Mouse (Mus musculus) midbrain, embryonic 11.5 days (tissue): Measurements from ENCODE around the gene Zfp641. TPM values are rescaled to one million over a fixed set of nuclear protein-coding genes. Genes with fewer than 3 reads are reported as not detected.
A peak's percentile ranks its signal among the peaks of the same experiment; 100 is the strongest.

Source experiments
- ATAC-seq: fragments of 200-750 bp; cut with Nextera tagmentation; 2 replicates; pipeline ENCODE4 v1.8.0; 2017; ENCODE audit warnings: moderate TSS enrichment, moderate library complexity; ENCODE audit not compliant: low FRiP score
- DNase-seq: peaks from one replicate; pipeline ENCODE4 v3.0.0; 2015; ENCODE audit warnings: low spot score; ENCODE audit errors: missing footprints
- H3K27ac ChIP-seq: fragments of 300-500 bp; sonication (generic); 2 replicates; pipeline ENCODE4 v1.5.1; 2014; ENCODE audit warnings: low read depth, low read length
- H3K27me3 ChIP-seq: fragments of 300-500 bp; sonication (generic); 2 replicates; pipeline ENCODE4 v1.6.1; 2014; ENCODE audit warnings: mild to moderate bottlenecking, low read length, moderate library complexity, mixed read lengths; ENCODE audit not compliant: control insufficient read depth, insufficient read depth
- H3K36me3 ChIP-seq: fragments of 300-500 bp; sonication (generic); 2 replicates; pipeline ENCODE4 v1.6.1; 2014; ENCODE audit warnings: mild to moderate bottlenecking, low read length, moderate library complexity, mixed read lengths; ENCODE audit not compliant: control insufficient read depth, insufficient read depth
- H3K4me1 ChIP-seq: fragments of 300-500 bp; sonication (generic); 2 replicates; pipeline ENCODE4 v1.6.1; 2014; ENCODE audit warnings: low read length; ENCODE audit not compliant: control insufficient read depth, insufficient read depth
- H3K4me2 ChIP-seq: fragments of 300-500 bp; sonication (generic); 2 replicates; pipeline ENCODE4 v1.6.1; 2014; ENCODE audit warnings: mild to moderate bottlenecking, moderate library complexity
- H3K4me3 ChIP-seq: fragments of 300-500 bp; sonication (generic); 2 replicates; pipeline ENCODE4 v1.5.1; 2014; ENCODE audit warnings: low read depth, low read length
- H3K9ac ChIP-seq: fragments of 300-500 bp; sonication (generic); 2 replicates; pipeline ENCODE4 v1.6.1; 2014; ENCODE audit warnings: low read length
- H3K9me3 ChIP-seq: fragments of 300-500 bp; sonication (generic); 2 replicates; pipeline ENCODE4 v1.6.1; 2016; ENCODE audit warnings: low read length; ENCODE audit not compliant: control insufficient read depth
- WGBS: fragments of 180-500 bp; shearing (Covaris S2); extraction: QIAGEN DNeasy Blood & Tissue Kit; methylation state at CpG from one replicate; pipeline ENCODE4 v1.1.7; 2014; 5-methylcytosine and 5-hydroxymethylcytosine counted together
- polyA plus RNA-seq: library from polyadenylated mRNA; unstranded; fragments of >200 nt; fragmentation: Nextera tagmentation; extraction: Ambion mirVana; gene quantifications from 2 replicates; pipeline ENCODE4 v1.2.1, GENCODE M21; 2014

Gene Zfp641
- polyA plus RNA-seq: 1.6 and 1.9 TPM in 2 replicates

DNA sequence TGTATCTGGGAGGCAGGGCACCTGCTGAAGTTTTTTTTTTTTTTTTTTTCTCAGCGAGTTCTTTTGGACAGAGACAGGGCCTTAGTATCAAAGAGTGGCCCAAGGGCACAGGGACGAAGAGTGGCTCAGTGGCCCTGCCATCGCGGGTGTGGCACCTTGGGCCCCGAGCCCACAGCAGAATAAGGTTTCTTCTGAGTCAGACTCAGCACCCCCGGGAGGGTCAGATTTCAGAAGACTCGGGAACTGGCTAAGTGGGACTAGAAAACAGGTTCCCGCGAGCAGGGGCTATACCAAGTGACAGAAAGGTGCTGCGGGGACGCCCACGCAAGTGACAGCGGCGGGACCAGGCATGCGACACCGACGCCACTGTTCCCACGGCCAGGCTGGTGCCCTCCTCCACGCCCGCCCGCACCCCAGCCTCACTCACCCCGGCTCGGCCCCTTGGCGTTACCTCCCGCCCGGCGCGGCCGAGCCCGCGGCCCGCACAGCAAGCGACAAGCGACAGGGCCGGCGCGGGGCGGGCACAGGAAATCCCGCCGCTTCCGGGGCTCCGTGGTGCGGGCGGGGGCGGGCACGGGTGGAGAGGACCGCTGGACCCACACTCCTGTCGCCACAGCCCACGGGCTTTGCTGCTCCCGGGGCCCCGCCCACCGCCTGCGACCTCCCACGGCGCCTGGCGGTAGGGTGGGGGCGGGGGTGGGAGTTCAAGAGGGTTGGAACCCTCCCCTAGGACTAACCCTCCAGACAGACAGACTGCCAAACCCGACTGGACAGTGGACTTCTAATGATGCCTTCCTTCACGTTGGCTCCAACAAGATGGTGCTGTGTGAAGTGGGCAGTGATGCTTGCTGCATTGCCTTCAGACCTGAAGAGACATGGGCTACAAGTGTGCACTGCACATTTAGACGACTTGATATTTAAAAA lies at the start of gene Zfp641:
Zfp641 (minus strand) TSS at position 534 of the 924 bp plus-strand sequence.
- Histone ChIP-seq H3K4me2 (peak within 1 kb of the TSS; percentile 90), H3K4me1 (no peaks in the 10 kb centered on the region), H3K27me3 (no peaks in the 10 kb centered on the region), H3K9ac (peak within 1 kb of the TSS; percentile 83), H3K27ac (no peak within 1 kb of the TSS), H3K36me3 (no peaks in the 10 kb centered on the region), H3K4me3 (peak within 1 kb of the TSS; percentile 72), H3K9me3 (no peaks in the 10 kb centered on the region)
- WGBS: 3% methylated on average over 43 of the region's 60 CpGs
- ATAC-seq: peak; percentile 76
- DNase-seq: peak; percentile 93

DNA sequence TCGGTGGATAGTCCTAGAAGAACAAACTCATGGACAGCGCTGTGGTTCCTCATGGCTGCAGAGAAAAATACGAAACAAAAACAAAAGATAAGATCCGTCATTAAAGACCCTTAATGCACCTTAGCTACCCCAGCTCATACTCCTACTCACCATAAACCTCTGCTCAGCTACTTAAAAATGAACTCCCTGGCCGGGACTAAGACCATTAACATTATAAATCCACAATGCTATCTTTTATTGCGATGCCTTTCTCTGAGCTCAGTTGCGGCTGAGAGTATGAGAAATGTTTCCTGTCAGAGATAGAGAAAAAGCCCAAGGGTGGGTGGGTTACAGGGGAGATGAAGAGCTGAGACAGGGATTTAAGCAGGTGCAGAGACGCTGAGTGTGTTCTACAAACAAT lies 44.9 kb upstream of the Zfp641 start, which contains the start of gene Olfr284:
Olfr284 (minus strand) TSS at position 101 of the 400 bp plus-strand sequence.
- H3K9me3 ChIP-seq: no peaks in the 10 kb centered on the region
- no peaks in the 10 kb centered on the region for H3K4me1 ChIP-seq
- H3K36me3 ChIP-seq: no peaks in the 10 kb centered on the region
- H3K9ac ChIP-seq: no peak within 1 kb of the TSS
- ATAC-seq (no peak), DNase-seq (no peak)
- H3K27me3 ChIP-seq: no peaks in the 10 kb centered on the region
- H3K27ac ChIP-seq: no peak within 1 kb of the TSS
- H3K4me3 ChIP-seq: no peak within 1 kb of the TSS
- 87% methylated on average over 8 of the region's 8 CpGs for WGBS
- no peak within 1 kb of the TSS for H3K4me2 ChIP-seq

DNA sequence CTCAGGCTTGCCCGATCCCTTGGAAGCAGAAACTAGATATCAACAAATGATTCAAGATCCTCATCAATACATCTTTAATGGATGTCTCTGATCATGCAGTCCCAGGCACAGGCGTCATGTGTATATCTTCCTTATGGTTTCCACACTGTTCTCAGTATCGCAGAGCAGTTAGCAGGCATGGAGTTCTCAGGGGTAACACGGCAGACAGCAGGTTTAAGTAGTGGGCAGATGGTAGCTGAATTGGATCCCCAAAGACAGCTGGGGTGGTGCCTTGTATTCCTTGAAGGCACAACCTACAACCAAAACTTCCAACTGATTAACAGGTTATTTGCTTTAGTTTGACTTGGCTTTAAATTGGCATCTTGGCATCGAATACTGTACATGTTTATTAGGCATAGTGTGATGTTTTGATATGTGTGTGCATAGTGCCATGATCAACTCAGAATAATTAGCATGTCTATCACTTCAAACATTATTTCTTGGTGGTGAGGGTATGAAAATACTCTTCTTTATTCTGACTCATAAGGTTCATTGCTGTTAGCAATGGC lies 21.3 kb upstream of the Zfp641 start, which contains the start of gene Olfr285:
Olfr285 (minus strand) TSS at position 177 of the 548 bp plus-strand sequence.
- H3K27me3 ChIP-seq: no peaks in the 10 kb centered on the region
- no peak within 1 kb of the TSS for H3K4me2 ChIP-seq
- H3K9ac ChIP-seq: no peak within 1 kb of the TSS
- DNase-seq: no peak
- H3K9me3 ChIP-seq: no peaks in the 10 kb centered on the region
- no peaks in the 10 kb centered on the region for H3K36me3 ChIP-seq
- 90% methylated on average over 5 of the region's 5 CpGs for WGBS
- no peak within 1 kb of the TSS for H3K27ac ChIP-seq
- no peak for ATAC-seq
- H3K4me1 ChIP-seq: no peaks in the 10 kb centered on the region
- H3K4me3 ChIP-seq: no peak within 1 kb of the TSS

DNA sequence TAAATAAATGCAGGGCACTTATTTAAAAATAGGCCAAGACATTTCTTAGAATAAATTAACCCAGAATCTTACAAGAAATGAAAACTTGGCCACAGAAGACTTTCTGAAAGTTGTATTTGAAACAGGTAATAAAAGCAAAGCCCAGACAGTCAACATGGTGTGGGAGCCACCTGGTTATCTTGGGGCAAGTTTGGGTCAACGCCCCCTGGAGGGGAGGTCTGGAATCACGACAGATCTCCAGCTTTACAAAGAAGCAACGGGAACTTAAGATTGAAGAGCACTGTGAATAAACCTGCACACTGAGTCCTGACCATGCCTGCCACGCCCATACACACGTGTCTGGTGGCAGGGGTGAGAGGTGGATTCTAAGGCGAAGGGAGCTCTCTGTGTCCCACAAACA lies 19.7 kb upstream of the Zfp641 start:
- ATAC-seq (no peak), DNase-seq (no peak)
- Histone ChIP-seq H3K36me3 (no peaks in the 10 kb centered on the region), H3K9ac (no peak overlapping the region), H3K27ac (no peak overlapping the region), H3K4me1 (no peaks in the 10 kb centered on the region), H3K9me3 (no peaks in the 10 kb centered on the region), H3K4me2 (no peak overlapping the region), H3K27me3 (no peaks in the 10 kb centered on the region), H3K4me3 (no peak overlapping the region)
- 57% methylated on average over 6 of the region's 6 CpGs for WGBS

DNA sequence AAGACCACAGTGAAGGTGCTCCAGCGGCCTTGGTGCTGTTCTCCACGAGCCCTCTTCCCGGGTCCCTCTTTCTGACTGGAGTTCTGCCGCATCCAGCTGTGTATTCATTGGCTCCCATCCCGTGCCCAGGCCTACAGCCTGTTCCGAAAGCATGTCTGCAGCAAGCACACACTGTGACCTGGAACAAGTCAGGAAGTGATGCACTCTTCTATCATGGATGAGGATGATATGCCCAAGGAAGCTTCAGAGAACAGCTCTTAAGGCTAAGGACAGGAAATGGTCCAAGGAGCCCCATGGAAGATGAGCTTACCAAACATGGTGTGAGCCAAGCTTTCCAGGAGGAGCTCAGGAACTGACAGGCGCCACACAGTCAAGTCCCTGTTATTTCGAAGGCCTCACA lies 2.3 kb downstream of the Zfp641 start:
- no peak overlapping the region for H3K27ac ChIP-seq
- H3K4me2 ChIP-seq: no peak overlapping the region
- ATAC-seq (no peak), DNase-seq (no peak)
- H3K9ac ChIP-seq: no peak overlapping the region
- no peaks in the 10 kb centered on the region for H3K9me3 ChIP-seq
- no peaks in the 10 kb centered on the region for H3K4me1 ChIP-seq
- H3K4me3 ChIP-seq: no peak overlapping the region
- 88% methylated on average over 8 of the region's 8 CpGs for WGBS
- no peaks in the 10 kb centered on the region for H3K27me3 ChIP-seq
- H3K36me3 ChIP-seq: no peaks in the 10 kb centered on the region

DNA sequence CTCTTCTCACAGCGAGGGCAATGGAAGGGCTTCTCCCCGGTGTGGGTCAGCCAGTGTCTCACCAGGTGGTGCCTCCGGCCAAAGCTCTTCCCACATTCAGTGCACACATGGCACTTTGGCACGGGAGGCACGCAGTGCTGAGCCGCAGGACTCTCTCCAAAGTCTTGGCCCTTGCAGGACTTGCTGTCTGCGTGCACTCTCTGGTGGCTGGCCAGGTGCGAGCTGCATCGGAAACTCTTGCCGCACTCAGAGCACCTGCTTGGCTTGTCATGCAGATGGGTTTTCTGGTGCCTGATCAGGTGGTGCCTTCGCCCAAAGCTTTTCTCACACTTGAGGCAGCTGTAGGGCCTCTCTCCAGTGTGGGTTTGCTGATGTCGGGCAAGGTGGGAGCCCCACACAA lies 7.4 kb downstream of the Zfp641 start:
- ATAC-seq: no peak
- WGBS: 60% methylated on average over 12 of the region's 12 CpGs
- Histone ChIP-seq H3K27me3 (no peaks in the 10 kb centered on the region), H3K4me3 (no peak overlapping the region), H3K36me3 (no peaks in the 10 kb centered on the region), H3K9me3 (no peaks in the 10 kb centered on the region), H3K4me2 (no peak overlapping the region), H3K4me1 (no peaks in the 10 kb centered on the region), H3K9ac (no peak overlapping the region), H3K27ac (no peak overlapping the region)
- peak; percentile 44 for DNase-seq

DNA sequence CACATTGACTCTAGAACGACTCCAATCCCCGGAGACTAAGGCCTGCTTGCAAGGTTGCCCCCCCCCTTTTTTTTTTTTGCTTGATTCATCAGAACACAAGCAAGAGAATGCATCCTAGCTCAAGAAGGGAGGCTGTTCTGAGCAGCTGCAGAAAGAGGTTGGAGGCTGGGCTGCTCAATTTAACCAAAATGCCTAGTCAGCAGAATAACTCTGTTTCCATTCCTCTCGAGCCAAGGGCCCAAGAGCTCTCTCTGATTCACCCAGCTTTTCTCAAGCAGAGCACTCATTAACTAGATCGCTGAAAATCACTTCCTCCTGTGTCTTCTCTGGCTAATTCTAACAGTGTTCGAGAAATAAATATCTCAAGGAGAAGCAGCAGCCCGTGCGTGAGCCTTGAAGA lies 9.5 kb downstream of the Zfp641 start:
- no peak for DNase-seq
- H3K36me3 ChIP-seq: no peaks in the 10 kb centered on the region
- no peaks in the 10 kb centered on the region for H3K9me3 ChIP-seq
- H3K4me2 ChIP-seq: no peak overlapping the region
- 83% methylated on average over 7 of the region's 7 CpGs for WGBS
- H3K4me3 ChIP-seq: no peak overlapping the region
- H3K9ac ChIP-seq: no peak overlapping the region
- H3K4me1 ChIP-seq: no peaks in the 10 kb centered on the region
- ATAC-seq: no peak
- H3K27me3 ChIP-seq: no peaks in the 10 kb centered on the region
- H3K27ac ChIP-seq: no peak overlapping the region

DNA sequence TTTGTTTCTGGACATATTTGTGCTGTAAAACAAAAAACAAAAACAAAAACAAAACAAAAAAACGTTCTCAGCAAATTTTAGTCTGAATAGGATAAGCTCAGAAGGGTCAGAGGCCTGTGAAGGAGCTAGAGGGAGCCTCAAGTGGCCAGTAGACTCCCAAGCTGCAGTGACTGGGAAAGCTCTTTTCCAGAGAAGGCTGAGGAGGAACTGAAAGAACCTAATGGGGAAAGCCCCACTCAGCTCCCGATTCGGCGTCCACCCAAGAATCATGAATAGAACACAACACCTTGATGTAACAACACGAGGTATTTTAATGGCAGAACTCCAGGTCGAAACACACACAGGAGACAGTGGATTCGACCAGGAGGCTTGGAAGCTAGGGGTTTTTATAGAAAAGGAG lies 38.2 kb downstream of the Zfp641 start:
- H3K27ac ChIP-seq: no peak overlapping the region
- no peaks in the 10 kb centered on the region for H3K27me3 ChIP-seq
- ATAC-seq (no peak), DNase-seq (no peak)
- no peaks in the 10 kb centered on the region for H3K4me1 ChIP-seq
- H3K4me2 ChIP-seq: no peak overlapping the region
- 84% methylated on average over 7 of the region's 7 CpGs for WGBS
- no peaks in the 10 kb centered on the region for H3K36me3 ChIP-seq
- no peaks in the 10 kb centered on the region for H3K9me3 ChIP-seq
- H3K4me3 ChIP-seq: no peak overlapping the region
- no peak overlapping the region for H3K9ac ChIP-seq

DNA sequence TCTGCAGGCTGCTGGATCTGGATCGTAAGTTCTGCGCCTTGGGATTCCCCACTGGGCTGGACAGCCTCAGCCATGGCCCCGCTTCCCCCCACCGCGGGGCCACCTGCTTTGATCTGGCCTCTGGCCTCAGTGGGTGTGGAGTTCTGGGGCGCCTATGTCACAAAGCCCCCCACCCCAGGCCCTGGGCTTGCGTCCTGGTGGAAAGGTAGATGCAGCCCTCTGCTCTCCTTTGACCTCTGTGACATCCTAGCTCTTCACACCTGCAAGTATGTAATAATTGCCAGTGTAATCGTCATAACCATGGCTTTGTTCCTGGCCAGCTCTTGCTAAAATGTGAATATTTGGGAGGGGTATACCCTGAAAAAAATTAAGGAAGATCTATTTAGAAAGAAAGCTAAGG lies 38.8 kb downstream of the Zfp641 start, which contains the start of gene H1fnt:
H1fnt (minus strand) TSS at position 101 of the 400 bp plus-strand sequence.
- no peaks in the 10 kb centered on the region for H3K27me3 ChIP-seq
- no peak within 1 kb of the TSS for H3K27ac ChIP-seq
- no peak within 1 kb of the TSS for H3K4me2 ChIP-seq
- no peaks in the 10 kb centered on the region for H3K9me3 ChIP-seq
- no peaks in the 10 kb centered on the region for H3K36me3 ChIP-seq
- H3K4me1 ChIP-seq: no peaks in the 10 kb centered on the region
- ATAC-seq (no peak), DNase-seq (no peak)
- H3K9ac ChIP-seq: no peak within 1 kb of the TSS
- no peak within 1 kb of the TSS for H3K4me3 ChIP-seq
- 85% methylated on average over 8 of the region's 8 CpGs for WGBS
